Mouse (Mus musculus) E14TG2a.4 (cell line): ENCODE measurements around the gene Cntd1.

ENCODE experiments used
- H3K27me3 ChIP-seq: 2 replicates; pipeline ENCODE4 v1.6.1; 2014; ENCODE audit warnings: low read length, control low read depth; ENCODE audit not compliant: insufficient read depth
- H3K36me3 ChIP-seq: 2 replicates; pipeline ENCODE4 v1.6.1; 2014; ENCODE audit warnings: low read length, control low read depth; ENCODE audit not compliant: insufficient read depth
- H3K4me1 ChIP-seq: replicated peaks from 2 replicates; pipeline ENCODE4 v1.6.1; 2014; ENCODE audit warnings: low read depth, low read length, control low read depth
- H3K4me3 ChIP-seq: replicated peaks from 2 replicates; pipeline ENCODE4 v1.5.1; 2014; ENCODE audit warnings: mild to moderate bottlenecking, low read length
- H3K9me3 ChIP-seq: 2 replicates; pipeline ENCODE4 v1.6.1; 2014; ENCODE audit warnings: low read length, control low read depth
- CTCF ChIP-seq: conservative IDR thresholded peaks from 2 replicates; pipeline ENCODE4 v1.5.1; 2014; ENCODE audit warnings: low read length
- NANOG ChIP-seq: IDR thresholded peaks from 2 replicates; pipeline ENCODE4 v1.6.1; 2014; ENCODE audit warnings: borderline replicate concordance, low read length, mixed read lengths
- POU5F1 ChIP-seq: IDR thresholded peaks from 2 replicates; pipeline ENCODE4 v1.6.1; 2014; ENCODE audit warnings: low read length, borderline replicate concordance

The Cntd1 gene

GRCm38 (mm10) chr11:101260826-101261380 is 17.9 kb upstream of the Cntd1 start:
- TF ChIP-seq CTCF (no peak), POU5F1 (no peak), NANOG (no peak)
- H3K4me3 ChIP-seq: peak overlapping the region; percentile 80
- peaks cover 53% of the 10 kb centered on the region for H3K27me3 ChIP-seq
- peaks cover 36% of the 10 kb centered on the region for H3K36me3 ChIP-seq
- no peaks in the 10 kb centered on the region for H3K9me3 ChIP-seq
- peaks cover 71% of the 10 kb centered on the region for H3K4me1 ChIP-seq

- Histone ChIP-seq H3K4me1 (peaks cover 69% of the 10 kb centered on the region), H3K4me3 (peak overlapping the region; percentile 50), H3K9me3 (no peaks in the 10 kb centered on the region), H3K36me3 (peaks cover 21% of the 10 kb centered on the region), H3K27me3 (peaks cover 62% of the 10 kb centered on the region)
- TF ChIP-seq NANOG: no peak
- TF ChIP-seq POU5F1: no peak
- TF ChIP-seq CTCF: no peak
Measured at GRCm38 (mm10) chr11:101262272-101262967, 16.4 kb upstream of the Cntd1 start.

DNA sequence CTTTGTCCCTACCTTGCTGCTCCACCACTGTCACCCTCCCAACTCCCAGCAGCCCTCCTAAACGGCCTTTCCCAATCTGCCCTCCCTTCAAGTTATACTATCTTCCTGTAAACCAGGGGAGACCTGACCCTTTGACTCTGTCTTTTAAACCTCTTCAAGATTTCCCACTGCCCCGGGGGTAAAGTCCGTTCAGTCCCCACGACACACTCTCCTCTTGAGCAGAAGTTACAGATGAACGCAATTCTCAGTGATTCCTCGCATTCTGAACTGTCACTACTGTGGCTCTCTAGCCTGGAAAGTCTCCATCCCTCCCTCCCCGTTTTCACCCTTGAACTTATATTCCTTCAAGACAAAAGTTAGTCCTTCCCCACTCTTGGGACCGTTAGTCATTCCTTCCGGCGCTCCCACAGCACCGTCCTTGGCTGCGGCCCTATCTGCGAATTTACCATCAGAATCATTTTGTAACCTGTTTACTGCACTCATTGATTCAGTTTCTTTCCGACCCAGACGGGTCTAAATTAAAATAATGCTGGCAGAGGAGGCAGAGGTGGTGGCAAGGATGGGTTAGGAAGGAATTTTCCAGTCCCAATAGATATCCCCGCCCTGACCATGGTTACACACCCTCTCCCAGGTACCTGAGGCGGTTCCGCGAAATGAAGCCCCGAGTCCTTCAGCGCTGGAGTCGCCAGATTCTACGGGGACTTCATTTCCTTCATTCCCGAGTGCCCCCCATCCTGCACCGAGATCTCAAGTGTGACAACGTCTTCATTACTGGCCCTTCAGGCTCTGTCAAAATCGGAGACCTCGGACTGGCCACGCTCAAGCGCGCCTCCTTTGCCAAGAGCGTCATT is 15.4 kb upstream of the Cntd1 start:
- Histone ChIP-seq H3K4me1 (peaks cover 69% of the 10 kb centered on the region), H3K9me3 (no peaks in the 10 kb centered on the region), H3K27me3 (peaks cover 67% of the 10 kb centered on the region), H3K36me3 (peaks cover 12% of the 10 kb centered on the region), H3K4me3 (0 out of 2 replicates have a peak overlapping the region, but pooled peaks have one; percentile 17)
- TF ChIP-seq NANOG: no peak
- TF ChIP-seq CTCF: no peak
- no peak for TF ChIP-seq POU5F1

DNA sequence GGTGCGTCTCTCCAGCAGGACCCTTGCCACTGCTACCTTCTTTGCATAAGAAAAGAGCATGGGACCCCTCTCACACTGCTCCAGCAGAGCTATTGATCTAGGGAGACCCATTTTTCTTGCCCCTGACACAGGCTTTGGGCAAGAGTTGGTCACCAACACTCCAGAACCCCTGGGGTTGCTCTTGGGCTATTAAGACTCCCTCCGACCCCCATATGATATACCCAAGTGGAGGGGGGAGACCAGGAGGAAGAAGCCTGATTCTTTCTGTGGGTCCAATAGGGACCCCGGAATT is 14.9 kb upstream of the Cntd1 start:
- Histone ChIP-seq H3K27me3 (peaks cover 72% of the 10 kb centered on the region), H3K36me3 (peaks cover 6% of the 10 kb centered on the region), H3K4me3 (0 out of 2 replicates have a peak overlapping the region, but pooled peaks have one; percentile 17), H3K4me1 (peaks cover 66% of the 10 kb centered on the region), H3K9me3 (no peaks in the 10 kb centered on the region)
- TF ChIP-seq NANOG (no peak), POU5F1 (no peak), CTCF (no peak)

DNA sequence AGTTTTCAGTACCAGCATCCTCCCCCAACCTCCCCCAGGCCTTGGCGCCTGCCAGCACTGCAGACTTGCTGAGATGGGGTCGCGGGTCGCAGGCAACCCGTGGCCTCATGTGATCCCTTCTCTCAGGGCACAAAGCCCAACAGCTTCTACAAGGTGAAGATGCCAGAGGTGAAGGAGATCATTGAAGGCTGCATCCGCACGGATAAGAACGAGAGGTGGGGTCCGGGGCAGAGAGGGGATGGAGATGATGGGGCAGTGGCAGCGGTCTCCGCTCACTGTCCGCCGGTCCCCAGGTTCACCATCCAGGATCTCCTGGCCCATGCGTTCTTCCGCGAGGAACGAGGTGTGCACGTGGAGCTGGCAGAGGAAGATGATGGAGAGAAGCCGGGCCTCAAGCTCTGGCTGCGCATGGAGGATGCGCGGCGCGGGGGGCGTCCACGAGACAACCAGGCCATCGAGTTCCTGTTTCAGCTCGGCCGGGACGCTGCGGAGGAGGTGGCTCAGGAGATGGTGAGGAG is 13.8 kb upstream of the Cntd1 start:
- TF ChIP-seq NANOG (no peak), POU5F1 (no peak), CTCF (no peak)
- Histone ChIP-seq H3K36me3 (no peaks in the 10 kb centered on the region), H3K9me3 (no peaks in the 10 kb centered on the region), H3K27me3 (peaks cover 74% of the 10 kb centered on the region), H3K4me3 (peak overlapping the region; percentile 71), H3K4me1 (peaks cover 60% of the 10 kb centered on the region)

GRCm38 (mm10) chr11:101265906-101266305 is 12.9 kb upstream of the Cntd1 start:
- no peaks in the 10 kb centered on the region for H3K9me3 ChIP-seq
- H3K4me1 ChIP-seq: peaks cover 53% of the 10 kb centered on the region
- peaks cover 75% of the 10 kb centered on the region for H3K27me3 ChIP-seq
- TF ChIP-seq POU5F1 (no peak), NANOG (no peak), CTCF (no peak)
- H3K36me3 ChIP-seq: no peaks in the 10 kb centered on the region
- no peak overlapping the region for H3K4me3 ChIP-seq

GRCm38 (mm10) chr11:101269577-101270116 is 9.2 kb upstream of the Cntd1 start:
- Histone ChIP-seq H3K9me3 (no peaks in the 10 kb centered on the region), H3K4me1 (peaks cover 22% of the 10 kb centered on the region), H3K4me3 (no peak overlapping the region), H3K27me3 (peaks cover 59% of the 10 kb centered on the region), H3K36me3 (no peaks in the 10 kb centered on the region)
- TF ChIP-seq POU5F1: no peak
- TF ChIP-seq NANOG: no peak
- TF ChIP-seq CTCF: no peak

- H3K9me3 ChIP-seq: no peaks in the 10 kb centered on the region
- H3K36me3 ChIP-seq: peaks cover 9% of the 10 kb centered on the region
- no peak for TF ChIP-seq POU5F1
- no peak for TF ChIP-seq CTCF
- no peak for TF ChIP-seq NANOG
- peaks cover 39% of the 10 kb centered on the region for H3K4me1 ChIP-seq
- peaks cover 60% of the 10 kb centered on the region for H3K27me3 ChIP-seq
- H3K4me3 ChIP-seq: no peak overlapping the region
Measured at GRCm38 (mm10) chr11:101272446-101272845, 6.4 kb upstream of the Cntd1 start.
